In the genomic region with DNA sequence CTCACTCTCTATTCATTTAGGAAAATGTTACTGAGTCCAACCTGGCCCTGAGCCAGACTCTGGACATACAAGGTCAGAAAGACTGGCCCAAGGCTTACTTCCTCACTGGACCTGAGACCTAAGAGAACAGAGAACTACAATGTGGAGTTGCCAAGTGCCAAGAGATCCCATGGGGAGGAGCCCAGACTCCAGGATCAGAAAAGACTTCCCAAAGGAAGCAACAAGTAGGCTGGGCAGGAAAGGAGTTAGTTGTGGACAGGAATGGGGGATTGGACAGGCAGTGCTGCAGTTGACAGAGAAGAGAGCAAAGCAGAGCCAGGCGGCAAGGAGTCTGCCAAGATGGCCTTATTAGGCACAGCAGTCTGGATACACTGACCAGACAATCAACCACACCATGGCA, we compare ENCODE assay signal across 9 mouse cellular contexts. TPM values are rescaled to one million over a fixed set of nuclear protein-coding genes. Genes with fewer than 3 reads are reported as not detected.
DNase-seq lines count a peak whose midpoint lies in the region; ATAC-seq lines count a peak whose summit lies in the region.
"Had no signal": no experiment of that assay in that cellular context is flagged by ENCODE, and none has a peak within 500 bp of the region (broad histone marks: within the 10 kb centered on the region; RNA-seq: fewer than 3 reads in every experiment).

No protein-coding gene starts in this region.

- H3K9me3 ChIP-seq in intestine, embryonic 14.5 days (ENCODE audit: control insufficient read depth, low read length): no peaks in the 10 kb centered on the region
- no peaks in the 10 kb centered on the region for H3K9me3 ChIP-seq in intestine, embryonic 15.5 days
- H3K9me3 ChIP-seq in forebrain, embryonic 13.5 days (replicated peaks): no peaks in the 10 kb centered on the region
- no peaks in the 10 kb centered on the region for H3K9me3 ChIP-seq in midbrain, embryonic 13.5 days
- H3K9me3 ChIP-seq: liver, embryonic 13.5 days had no signal

- no peaks in the 10 kb centered on the region for H3K27me3 ChIP-seq in intestine, embryonic 14.5 days (replicated peaks; ENCODE audit: control insufficient read depth, insufficient read depth, low read length)
- H3K27me3 ChIP-seq in intestine, embryonic 15.5 days (replicated peaks): no peaks in the 10 kb centered on the region
- H3K27me3 ChIP-seq in forebrain, embryonic 13.5 days: no peaks in the 10 kb centered on the region
- no peaks in the 10 kb centered on the region for H3K27me3 ChIP-seq in midbrain, embryonic 13.5 days
- H3K27me3 ChIP-seq: liver, embryonic 13.5 days had no signal

- H3K4me1 ChIP-seq in intestine, embryonic 14.5 days (replicated peaks; ENCODE audit: control insufficient read depth, insufficient read depth, low read length): peaks cover 17% of the 10 kb centered on the region
- peaks cover 23% of the 10 kb centered on the region for H3K4me1 ChIP-seq in intestine, embryonic 15.5 days (replicated peaks)
- H3K4me1 ChIP-seq in forebrain, embryonic 13.5 days: peaks cover 7% of the 10 kb centered on the region; the same call in 1 of the 2 replicates
- no peaks in the 10 kb centered on the region for H3K4me1 ChIP-seq in midbrain, embryonic 13.5 days (replicated peaks)

- intact Hi-C loops in heart, postnatal 10 days (cut with DNase I): no loop called here

- no peak for DNase-seq in intestine, embryonic 14.5 days (ENCODE audit: low spot score)
- DNase-seq in adrenal gland, postnatal 25 days: peak; percentile 66
- peak; percentile 79 for DNase-seq in heart, postnatal 10 days
- DNase-seq in lung, postnatal 14 days: peak; percentile 69
- DNase-seq in frontal cortex, postnatal 10 days (ENCODE audit: low spot score in 2 of 2): no peak
- DNase-seq: liver, embryonic 13.5 days had no signal

- no peak overlapping the region for H3K4me2 ChIP-seq in intestine, embryonic 14.5 days (ENCODE audit: low read length)
- H3K4me2 ChIP-seq in intestine, embryonic 15.5 days (replicated peaks): no peak overlapping the region
- H3K4me2 ChIP-seq in forebrain, embryonic 13.5 days: no peak overlapping the region
- no peak overlapping the region for H3K4me2 ChIP-seq in midbrain, embryonic 13.5 days (replicated peaks)
- H3K4me2 ChIP-seq: liver, embryonic 13.5 days had no signal

- H3K9ac ChIP-seq in intestine, embryonic 14.5 days (ENCODE audit: low read length): no peak overlapping the region
- no peak overlapping the region for H3K9ac ChIP-seq in intestine, embryonic 15.5 days
- no peak overlapping the region for H3K9ac ChIP-seq in forebrain, embryonic 13.5 days
- H3K9ac ChIP-seq in midbrain, embryonic 13.5 days (replicated peaks): no peak overlapping the region
- H3K9ac ChIP-seq: liver, embryonic 13.5 days had no signal

- no peak for ATAC-seq in intestine, embryonic 14.5 days (replicated peaks; ENCODE audit: low FRiP score, low TSS enrichment, low read depth)
- no peak for ATAC-seq in intestine, embryonic 15.5 days
- no peak for ATAC-seq in forebrain, embryonic 13.5 days
- no peak for ATAC-seq in midbrain, embryonic 13.5 days

- H3K27ac ChIP-seq in intestine, embryonic 14.5 days (ENCODE audit: low read depth): peak overlapping the region; percentile 30; the same call in 1 of the 2 replicates
- no peak overlapping the region; the same call in 1 of the 2 replicates for H3K27ac ChIP-seq in intestine, embryonic 15.5 days
- no peak overlapping the region for H3K27ac ChIP-seq in forebrain, embryonic 13.5 days
- no peak overlapping the region for H3K27ac ChIP-seq in midbrain, embryonic 13.5 days
- H3K27ac ChIP-seq: liver, embryonic 13.5 days had no signal

- no peaks in the 10 kb centered on the region for H3K36me3 ChIP-seq in intestine, embryonic 14.5 days (ENCODE audit: control insufficient read depth, insufficient read depth, low read length)
- H3K36me3 ChIP-seq in intestine, embryonic 15.5 days: no peaks in the 10 kb centered on the region
- H3K36me3 ChIP-seq in forebrain, embryonic 13.5 days (ENCODE audit: poor library complexity, severe bottlenecking): no peaks in the 10 kb centered on the region
- no peaks in the 10 kb centered on the region for H3K36me3 ChIP-seq in midbrain, embryonic 13.5 days
- H3K36me3 ChIP-seq: liver, embryonic 13.5 days had no signal

- 65% methylated on average over 1 of the region's 1 CpGs for WGBS in intestine, embryonic 14.5 days
- 41% methylated on average over 1 of the region's 1 CpGs for WGBS in intestine, embryonic 15.5 days
- WGBS in forebrain, embryonic 13.5 days: 68% methylated on average over 1 of the region's 1 CpGs
- 52% methylated on average over 1 of the region's 1 CpGs for WGBS in midbrain, embryonic 13.5 days

- no peak overlapping the region for H3K4me3 ChIP-seq in intestine, embryonic 14.5 days (ENCODE audit: low read depth, low read length)
- no peak overlapping the region for H3K4me3 ChIP-seq in intestine, embryonic 15.5 days (replicated peaks)
- H3K4me3 ChIP-seq in forebrain, embryonic 13.5 days: no peak overlapping the region
- no peak overlapping the region for H3K4me3 ChIP-seq in midbrain, embryonic 13.5 days (replicated peaks)
- H3K4me3 ChIP-seq: liver, embryonic 13.5 days had no signal

RNA-seq across cellular contexts. Expression of gene Ppp1r13b, which starts 13.8 kb away (rescaled TPM):
- 22.3 and 29.1 TPM in 2 replicates for polyA plus RNA-seq in intestine, embryonic 14.5 days (2014; fragmentation: Nextera tagmentation; extraction: Ambion mirVana)
- 19.8 and 21.7 TPM in 2 replicates for polyA plus RNA-seq in intestine, embryonic 15.5 days (2015; fragmentation: Nextera tagmentation; extraction: Ambion mirVana)
- total RNA-seq in adrenal gland, postnatal 25 days (2021): 16.3 and 18.1 TPM in 2 replicates
- total RNA-seq in heart, postnatal 10 days (2021): 10 to 100 TPM; 23.4 to 26.8 TPM
- polyA plus RNA-seq in forebrain, embryonic 13.5 days (2015; fragmentation: Nextera tagmentation; extraction: Ambion mirVana): 9.3 TPM in 2 replicates
- polyA plus RNA-seq in midbrain, embryonic 13.5 days (2015; fragmentation: Nextera tagmentation; extraction: Ambion mirVana): 17.8 and 19.7 TPM in 2 replicates

Comparison
In these comparisons a context has a peak if more than half of its experiments do, and no peak if none do; other contexts are left out.
1. DNase-seq: peak in adrenal gland, postnatal 25 days (single experiment), heart, postnatal 10 days (2 of 2) and lung, postnatal 14 days (single experiment); none in intestine, embryonic 14.5 days (single experiment) and frontal cortex, postnatal 10 days (0 of 2).